Mouse (Mus musculus) ES-Bruce4 (cell line): Measurements from ENCODE around the gene Vangl2. TPM values are rescaled to one million over a fixed set of nuclear protein-coding genes. Genes with fewer than 3 reads are reported as not detected.
A peak's percentile ranks its signal among the peaks of the same experiment; 100 is the strongest.

Source experiments
- H3K27ac ChIP-seq: 2 replicates; pipeline ENCODE4 v1.5.1; 2012; ENCODE audit warnings: low read length, inconsistent platforms; ENCODE audit not compliant: insufficient read depth
- H3K27me3 ChIP-seq: 2 replicates; pipeline ENCODE4 v1.6.1; 2012; ENCODE audit warnings: mild to moderate bottlenecking, low read length, inconsistent platforms; ENCODE audit not compliant: control insufficient read depth, poor library complexity, insufficient read depth, severe bottlenecking
- H3K36me3 ChIP-seq: 2 replicates; pipeline ENCODE4 v1.6.1; 2012; ENCODE audit warnings: inconsistent platforms, mild to moderate bottlenecking, low read length, moderate library complexity; ENCODE audit not compliant: control insufficient read depth, poor library complexity, insufficient read depth, severe bottlenecking
- H3K4me1 ChIP-seq: one replicate; pipeline ENCODE4 v1.8.1; 2011; ENCODE audit warnings: low read length; ENCODE audit not compliant: control insufficient read depth, insufficient read depth
- H3K4me3 ChIP-seq: 2 replicates; pipeline ENCODE4 v1.5.1; 2011; ENCODE audit warnings: low read depth, mild to moderate bottlenecking, low read length
- H3K9ac ChIP-seq: 2 replicates; pipeline ENCODE4 v1.6.1; 2012; ENCODE audit warnings: low read depth, mild to moderate bottlenecking, inconsistent platforms; ENCODE audit not compliant: poor library complexity, severe bottlenecking
- H3K9me3 ChIP-seq: replicated peaks from 2 replicates; pipeline ENCODE4 v1.6.1; 2012; ENCODE audit warnings: mild to moderate bottlenecking, low read length, inconsistent platforms; ENCODE audit not compliant: control insufficient read depth, poor library complexity, insufficient read depth, severe bottlenecking
- CTCF ChIP-seq: IDR thresholded peaks from one replicate; pipeline ENCODE4 v1.8.1; 2011; ENCODE audit warnings: low read depth, low read length
- EP300 ChIP-seq: IDR thresholded peaks from 2 replicates; pipeline ENCODE4 v1.6.1; 2011; ENCODE audit warnings: low read depth, low read length; ENCODE audit not compliant: insufficient read depth
- POLR2A ChIP-seq: IDR thresholded peaks from one replicate; pipeline ENCODE4 v1.8.1; 2011; ENCODE audit warnings: low read length; ENCODE audit not compliant: insufficient read depth
- polyA plus RNA-seq: library from polyadenylated mRNA; stranded (reverse); fragments of >200 nt; gene quantifications from 2 replicates; pipeline ENCODE4 v1.2.4, GENCODE M21; 2011; ENCODE audit warnings: low read depth; ENCODE audit not compliant: missing spikeins, insufficient read depth, insufficient read length

Gene Vangl2
- polyA plus RNA-seq, 1 experiment = 29.7 TPM

DNA sequence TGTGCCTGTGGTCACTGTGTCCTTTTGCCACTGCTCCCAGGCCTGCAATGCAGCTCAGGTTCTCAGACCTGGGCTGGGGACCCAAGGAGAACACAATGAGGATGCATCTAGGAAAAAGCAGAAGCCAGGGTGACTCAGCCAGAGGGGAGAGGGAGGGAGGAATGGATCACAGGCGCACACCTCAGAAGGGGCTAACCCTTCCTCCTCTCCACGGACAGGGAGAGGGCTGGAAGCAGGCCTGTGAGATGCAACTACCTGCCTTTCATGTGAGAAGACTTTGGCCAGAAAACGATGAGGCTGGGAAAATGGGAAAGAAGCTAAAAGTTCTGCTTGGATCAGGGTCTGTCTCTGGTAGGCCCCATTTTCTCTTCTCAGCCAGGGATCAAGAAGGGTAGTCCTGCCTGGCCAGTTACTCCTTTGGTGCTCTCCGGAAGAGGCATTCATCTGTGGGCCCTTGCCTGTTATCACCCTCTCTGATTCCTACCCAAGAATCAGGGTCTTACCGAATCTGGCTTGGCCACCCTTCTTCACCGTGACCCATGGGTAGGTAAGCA lies 10.7 kb downstream of the Vangl2 start:
- Histone ChIP-seq H3K9ac (no peak overlapping the region), H3K4me3 (no peak overlapping the region), H3K36me3 (no peaks in the 10 kb centered on the region), H3K27me3 (no peaks in the 10 kb centered on the region), H3K4me1 (peaks cover 7% of the 10 kb centered on the region), H3K27ac (no peak overlapping the region), H3K9me3 (no peaks in the 10 kb centered on the region)
- TF ChIP-seq POLR2A (no peak), CTCF (no peak), EP300 (no peak)

DNA sequence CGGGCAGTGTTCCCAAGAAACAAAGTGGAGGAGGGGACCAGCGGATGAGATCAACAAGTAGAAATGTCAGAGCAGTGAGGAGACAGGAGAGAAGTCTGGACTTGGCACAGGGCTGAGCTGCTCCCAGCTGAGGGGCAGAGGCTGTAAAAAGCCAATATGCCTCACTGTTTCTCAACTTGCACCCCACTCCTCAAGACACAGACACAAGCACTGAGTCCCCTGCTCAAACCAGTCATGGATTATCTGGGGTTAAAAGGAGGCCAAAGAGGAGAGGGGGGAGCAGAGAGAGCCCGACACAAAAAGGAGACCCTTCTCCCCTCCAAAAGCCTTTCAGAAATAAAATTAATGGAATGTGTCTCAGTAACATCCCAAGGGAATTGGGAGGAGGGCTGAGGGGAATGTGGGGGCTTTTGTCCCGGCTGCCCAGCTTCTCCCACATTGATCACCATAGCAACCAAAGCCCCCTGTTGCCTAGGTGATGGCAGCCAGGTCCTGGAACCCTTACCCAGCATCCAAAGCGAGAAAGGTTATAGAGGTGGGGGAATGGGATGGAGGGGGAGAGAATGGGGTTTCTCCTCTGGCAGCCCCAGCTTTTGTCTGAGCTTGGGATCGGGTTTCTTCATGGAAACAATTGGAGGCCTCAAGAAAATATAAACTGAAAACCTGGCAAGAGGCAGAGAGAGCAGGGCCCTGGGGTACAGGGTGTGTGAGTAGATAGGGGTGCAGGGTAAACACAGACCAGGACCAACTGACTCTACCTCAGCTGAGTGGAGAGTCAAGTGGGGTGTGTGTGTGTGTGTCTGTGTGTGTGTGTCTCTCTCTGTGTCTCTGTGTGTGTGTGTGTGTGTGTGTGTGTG lies 11.4 kb downstream of the Vangl2 start:
- no peak for TF ChIP-seq EP300
- no peak for TF ChIP-seq CTCF
- no peak for TF ChIP-seq POLR2A

DNA sequence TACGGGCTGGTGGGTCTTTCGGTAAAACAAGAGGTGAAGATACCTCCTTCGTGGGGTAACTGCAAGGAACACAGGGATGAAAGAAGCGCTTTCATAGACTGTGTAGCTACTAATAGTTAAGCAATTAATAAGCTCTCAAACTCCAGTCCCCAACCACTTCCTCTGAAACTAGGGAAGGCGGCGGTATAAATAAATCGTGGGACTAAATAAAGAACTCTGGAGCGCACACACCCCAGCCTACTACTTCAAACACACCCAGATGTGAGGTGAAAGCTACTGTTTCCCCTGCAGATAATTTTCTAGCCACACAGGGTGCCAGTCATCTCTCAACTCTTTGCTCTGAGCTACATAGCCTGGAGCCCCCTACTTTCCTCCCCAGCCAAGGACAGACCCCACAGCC lies 12.2 kb downstream of the Vangl2 start:
- Histone ChIP-seq H3K27me3 (no peaks in the 10 kb centered on the region), H3K36me3 (no peaks in the 10 kb centered on the region), H3K9me3 (no peaks in the 10 kb centered on the region), H3K9ac (no peak overlapping the region), H3K4me1 (peaks cover 7% of the 10 kb centered on the region), H3K27ac (no peak overlapping the region), H3K4me3 (no peak overlapping the region)
- TF ChIP-seq POLR2A (no peak), EP300 (no peak), CTCF (no peak)

More for the DNA sequence above, 11.4 kb downstream of the Vangl2 start:
- Histone ChIP-seq H3K27me3 (no peaks in the 10 kb centered on the region), H3K36me3 (no peaks in the 10 kb centered on the region), H3K9ac (no peak overlapping the region), H3K9me3 (no peaks in the 10 kb centered on the region), H3K27ac (no peak overlapping the region), H3K4me3 (no peak overlapping the region), H3K4me1 (peaks cover 7% of the 10 kb centered on the region)

DNA sequence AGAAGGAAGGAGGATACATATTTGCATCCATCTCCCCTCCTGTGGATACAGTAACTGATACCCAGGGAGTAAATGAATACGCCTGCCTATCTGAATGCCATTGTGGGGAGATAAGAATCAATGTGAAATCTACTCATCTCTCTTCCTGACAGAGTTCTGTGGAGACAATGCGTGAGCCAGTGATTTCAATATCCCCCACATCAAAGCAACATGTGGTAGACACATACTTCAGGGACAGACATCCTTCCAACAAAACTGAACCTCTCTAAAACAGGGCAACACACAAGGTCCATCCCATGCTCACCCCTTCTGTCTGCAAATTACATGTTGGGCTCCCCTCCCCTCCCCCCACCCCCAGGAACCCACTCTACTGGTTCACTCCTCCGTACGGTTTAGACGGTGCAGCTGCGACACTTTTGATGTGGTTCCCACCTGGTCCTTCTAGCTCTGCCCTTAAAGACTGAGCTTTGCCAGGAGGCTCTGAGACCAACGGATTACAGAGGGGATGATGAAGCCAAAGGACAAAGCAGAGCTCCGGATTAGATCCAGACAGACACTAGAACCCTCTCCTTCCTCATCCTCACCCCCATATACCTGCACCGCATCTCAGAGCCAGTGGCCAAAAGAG lies 12.8 kb downstream of the Vangl2 start:
- no peak overlapping the region for H3K4me3 ChIP-seq
- no peaks in the 10 kb centered on the region for H3K9me3 ChIP-seq
- no peaks in the 10 kb centered on the region for H3K27me3 ChIP-seq
- no peak overlapping the region for H3K27ac ChIP-seq
- peaks cover 7% of the 10 kb centered on the region for H3K4me1 ChIP-seq
- no peak for TF ChIP-seq EP300
- H3K9ac ChIP-seq = no peak overlapping the region
- H3K36me3 ChIP-seq = no peaks in the 10 kb centered on the region

DNA sequence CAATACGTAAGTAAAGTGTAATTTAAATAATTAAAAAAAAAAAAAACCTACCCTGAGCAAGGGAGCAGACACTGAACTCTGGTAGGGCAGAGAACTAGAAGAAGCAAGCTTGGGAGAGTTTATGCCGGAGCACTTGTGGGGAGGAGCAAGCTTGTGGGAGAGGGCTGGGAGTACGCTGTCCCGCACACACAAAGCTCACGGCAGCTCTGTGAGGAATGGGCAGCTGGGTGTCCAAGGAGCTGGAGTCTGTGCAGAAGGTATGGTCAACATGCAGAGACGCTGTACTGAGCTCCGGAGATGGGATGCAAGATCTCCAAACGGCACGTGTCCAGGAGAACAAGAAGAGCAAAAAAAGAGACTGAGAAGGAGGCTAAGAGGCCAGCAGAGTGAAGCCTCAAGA lies 13.5 kb downstream of the Vangl2 start:
- Histone ChIP-seq H3K9me3 (no peaks in the 10 kb centered on the region), H3K4me1 (peaks cover 12% of the 10 kb centered on the region), H3K27ac (no peak overlapping the region), H3K4me3 (no peak overlapping the region), H3K36me3 (no peaks in the 10 kb centered on the region), H3K9ac (no peak overlapping the region), H3K27me3 (no peaks in the 10 kb centered on the region)
- TF ChIP-seq CTCF (no peak), EP300 (no peak), POLR2A (no peak)

DNA sequence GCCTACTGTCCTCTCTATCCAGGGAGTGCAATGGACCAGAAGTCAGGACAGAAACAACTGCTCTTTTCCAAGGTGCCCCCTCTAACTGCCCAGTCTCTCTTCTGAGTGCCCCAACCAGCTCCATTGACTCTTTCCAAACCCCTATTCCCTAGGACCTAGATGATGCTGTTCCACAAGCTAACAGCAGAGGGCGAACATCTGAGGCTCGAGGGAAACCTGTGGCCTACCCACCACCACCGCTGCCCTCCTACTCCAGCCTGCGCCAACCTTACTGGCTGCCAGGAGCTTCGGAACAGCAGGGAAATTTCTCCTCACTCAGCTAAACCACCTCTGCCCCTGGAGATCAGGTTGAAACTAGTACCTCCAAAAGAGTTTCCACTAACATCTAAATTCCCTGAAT lies 16.2 kb downstream of the Vangl2 start:
- Histone ChIP-seq H3K27ac (no peak overlapping the region), H3K27me3 (no peaks in the 10 kb centered on the region), H3K36me3 (no peaks in the 10 kb centered on the region), H3K4me3 (no peak overlapping the region), H3K4me1 (peaks cover 5% of the 10 kb centered on the region), H3K9ac (no peak overlapping the region), H3K9me3 (no peaks in the 10 kb centered on the region)
- TF ChIP-seq EP300 = no peak
- TF ChIP-seq POLR2A = no peak
- TF ChIP-seq CTCF = peak; percentile 74
